Comparison of ENCODE assay signal across 22 mouse cellular contexts in the genomic region with DNA sequence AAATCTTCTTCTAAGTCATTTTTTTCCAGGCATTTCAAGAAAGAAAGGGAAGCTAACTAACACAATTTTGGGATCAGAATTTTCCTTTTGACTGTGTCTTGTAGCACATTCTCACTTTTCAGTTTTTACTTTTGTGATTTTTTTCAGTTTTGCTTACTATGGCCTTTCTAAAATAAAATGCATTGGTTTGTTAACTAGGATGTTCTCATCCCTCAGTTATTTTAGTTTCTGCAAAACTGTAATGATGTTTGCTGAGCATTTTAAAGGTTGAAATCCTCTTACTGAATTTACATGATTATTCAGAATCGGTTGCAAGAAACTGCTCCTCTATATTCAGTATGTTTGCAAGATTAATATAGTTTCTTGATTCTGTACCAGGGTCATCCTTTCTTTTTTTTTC.
"Had no signal": no experiment of that assay in that cellular context is flagged by ENCODE, and none has a peak within 500 bp of the region (broad histone marks: within the 10 kb centered on the region; RNA-seq: fewer than 3 reads in every experiment).

No protein-coding gene starts in this region.

- DNase-seq: heart, postnatal 10 days; heart, postnatal 14 days; heart, postnatal 36 days; heart, postnatal 4 days; kidney, adult 11 months; kidney, adult 18-20 months; kidney, adult 2 months; kidney, adult 8-10 months; kidney, adult 9 months; kidney, postnatal 10 days; kidney, postnatal 14 days; kidney, postnatal 25 days; kidney, postnatal 36 days; kidney, postnatal 4 days; layer of hippocampus, adult 9-11 months; layer of hippocampus, postnatal 36 days had no signal

- ATAC-seq: hindbrain, embryonic 16.5 days; hindbrain, postnatal 0 days; inflammation-experienced regulatory T-cells, adult 6 months; intestine, embryonic 15.5 days; intestine, embryonic 16.5 days; intestine, postnatal 0 days had no signal
